Mouse (Mus musculus): Measurements from ENCODE around the gene Nim1k. TPM values are rescaled to one million over a fixed set of nuclear protein-coding genes. Genes with fewer than 3 reads are reported as not detected.

The Nim1k gene
- polyA plus RNA-seq, 1 experiment from 2014 or later = 2.8 TPM

GRCm38 (mm10) chr13:119754635-119755020 lies 1.1 kb downstream of the Nim1k start:
- Histone ChIP-seq H3K4me2 (replicated peaks) (peak overlapping the region; percentile 98), H3K4me3 (peak overlapping the region; percentile 60), H3K27me3 (no peaks in the 10 kb centered on the region), H3K27ac (no peak overlapping the region), H3K36me3 (no peaks in the 10 kb centered on the region), H3K9me3 (no peaks in the 10 kb centered on the region), H3K4me1 (peaks cover 16% of the 10 kb centered on the region), H3K9ac (peak overlapping the region; percentile 81; the same call in 1 of the 2 replicates)
- ATAC-seq (ENCODE audit: low FRiP score, low read depth) = no peak
- WGBS = 29% methylated on average over 3 of the region's 3 CpGs

- H3K4me3 ChIP-seq = no peak overlapping the region
- ATAC-seq (ENCODE audit: low FRiP score, low read depth) = no peak
- H3K36me3 ChIP-seq = no peaks in the 10 kb centered on the region
- H3K9me3 ChIP-seq = no peaks in the 10 kb centered on the region
- H3K4me1 ChIP-seq = peaks cover 16% of the 10 kb centered on the region
- no peaks in the 10 kb centered on the region for H3K27me3 ChIP-seq
- no peak overlapping the region for H3K27ac ChIP-seq
- WGBS = 55% methylated on average over 9 of the region's 9 CpGs
- H3K9ac ChIP-seq = no peak overlapping the region
- 0 out of 2 replicates have a peak overlapping the region, but pooled peaks have one; percentile 4 for H3K4me2 ChIP-seq (replicated peaks)
These were observed 1.6 kb downstream of the Nim1k start for GRCm38 (mm10) chr13:119753859-119754634.

- no peak overlapping the region for H3K4me2 ChIP-seq (replicated peaks)
- no peaks in the 10 kb centered on the region for H3K27me3 ChIP-seq
- no peak for ATAC-seq (ENCODE audit: low FRiP score, low read depth)
- WGBS = 90% methylated on average over 4 of the region's 4 CpGs
- H3K27ac ChIP-seq = no peak overlapping the region
- 0 out of 2 replicates have a peak, but pooled peaks cover under 1% of the 10 kb centered on the region for H3K4me1 ChIP-seq
- H3K9me3 ChIP-seq = peaks cover 3% of the 10 kb centered on the region; the same call in 1 of the 2 replicates
- no peak overlapping the region for H3K9ac ChIP-seq
- H3K4me3 ChIP-seq = no peak overlapping the region
- no peaks in the 10 kb centered on the region for H3K36me3 ChIP-seq
These were observed 8.8 kb downstream of the Nim1k start for GRCm38 (mm10) chr13:119746930-119747329.

- Histone ChIP-seq H3K9me3 (peaks cover 3% of the 10 kb centered on the region; the same call in 1 of the 2 replicates), H3K4me3 (no peak overlapping the region), H3K36me3 (no peaks in the 10 kb centered on the region), H3K4me1 (0 out of 2 replicates have a peak, but pooled peaks cover 6% of the 10 kb centered on the region), H3K27me3 (no peaks in the 10 kb centered on the region), H3K9ac (no peak overlapping the region), H3K4me2 (replicated peaks) (no peak overlapping the region), H3K27ac (no peak overlapping the region)
- 69% methylated on average over 3 of the region's 3 CpGs for WGBS
- ATAC-seq (ENCODE audit: low FRiP score, low read depth) = no peak
These were observed 12.2 kb downstream of the Nim1k start for GRCm38 (mm10) chr13:119743470-119743869.

- Histone ChIP-seq H3K27me3 (no peaks in the 10 kb centered on the region), H3K4me2 (replicated peaks) (no peak overlapping the region), H3K27ac (no peak overlapping the region), H3K9ac (no peak overlapping the region), H3K36me3 (no peaks in the 10 kb centered on the region), H3K9me3 (no peaks in the 10 kb centered on the region), H3K4me1 (0 out of 2 replicates have a peak, but pooled peaks cover 6% of the 10 kb centered on the region), H3K4me3 (no peak overlapping the region)
- ATAC-seq (ENCODE audit: low FRiP score, low read depth) = no peak
- WGBS = 86% methylated on average over 6 of the region's 6 CpGs
These were observed 12.8 kb downstream of the Nim1k start for GRCm38 (mm10) chr13:119742711-119743415.

GRCm38 (mm10) chr13:119741390-119742237 lies 14.1 kb downstream of the Nim1k start:
- H3K36me3 ChIP-seq = no peaks in the 10 kb centered on the region
- 0 out of 2 replicates have a peak, but pooled peaks cover 6% of the 10 kb centered on the region for H3K4me1 ChIP-seq
- ATAC-seq (ENCODE audit: low FRiP score, low read depth) = no peak
- WGBS = 5% methylated on average over 19 of the region's 19 CpGs
- H3K27me3 ChIP-seq = no peaks in the 10 kb centered on the region
- H3K4me3 ChIP-seq = peak overlapping the region; percentile 27
- H3K27ac ChIP-seq = no peak overlapping the region
- no peaks in the 10 kb centered on the region for H3K9me3 ChIP-seq
- peak overlapping the region; percentile 59 for H3K4me2 ChIP-seq (replicated peaks)
- H3K9ac ChIP-seq = peak overlapping the region; percentile 45; the same call in 1 of the 2 replicates

- no peak overlapping the region for H3K4me3 ChIP-seq
- H3K4me2 ChIP-seq (replicated peaks) = no peak overlapping the region
- no peak overlapping the region for H3K9ac ChIP-seq
- no peaks in the 10 kb centered on the region for H3K4me1 ChIP-seq
- no peak for ATAC-seq (ENCODE audit: low FRiP score, low read depth)
- 33% methylated on average over 6 of the region's 6 CpGs for WGBS
- H3K36me3 ChIP-seq = no peaks in the 10 kb centered on the region
- H3K27ac ChIP-seq = no peak overlapping the region
- no peaks in the 10 kb centered on the region for H3K9me3 ChIP-seq
- H3K27me3 ChIP-seq = no peaks in the 10 kb centered on the region
These were observed 24.2 kb downstream of the Nim1k start for GRCm38 (mm10) chr13:119731448-119731847.

GRCm38 (mm10) chr13:119729406-119729805 lies 26.3 kb downstream of the Nim1k start:
- no peaks in the 10 kb centered on the region for H3K27me3 ChIP-seq
- no peaks in the 10 kb centered on the region for H3K4me1 ChIP-seq
- no peak overlapping the region for H3K4me2 ChIP-seq (replicated peaks)
- no peak overlapping the region for H3K4me3 ChIP-seq
- ATAC-seq (ENCODE audit: low FRiP score, low read depth) = no peak
- H3K9me3 ChIP-seq = no peaks in the 10 kb centered on the region
- H3K9ac ChIP-seq = no peak overlapping the region
- no peak overlapping the region for H3K27ac ChIP-seq
- no peaks in the 10 kb centered on the region for H3K36me3 ChIP-seq
- 88% methylated on average over 7 of the region's 7 CpGs for WGBS

GRCm38 (mm10) chr13:119727608-119728387 lies 27.9 kb downstream of the Nim1k start:
- Histone ChIP-seq H3K27me3 (no peaks in the 10 kb centered on the region), H3K9me3 (no peaks in the 10 kb centered on the region), H3K36me3 (no peaks in the 10 kb centered on the region), H3K27ac (no peak overlapping the region; the same call in 1 of the 2 replicates), H3K4me1 (no peaks in the 10 kb centered on the region), H3K4me3 (no peak overlapping the region), H3K4me2 (replicated peaks) (no peak overlapping the region), H3K9ac (no peak overlapping the region)
- ATAC-seq (ENCODE audit: low FRiP score, low read depth) = peak; percentile 44; the same call in 1 of the 2 replicates
- 69% methylated on average over 26 of the region's 26 CpGs for WGBS

GRCm38 (mm10) chr13:119724541-119724940 lies 31.1 kb downstream of the Nim1k start:
- H3K9ac ChIP-seq = no peak overlapping the region
- WGBS = 86% methylated on average over 7 of the region's 7 CpGs
- ATAC-seq (ENCODE audit: low FRiP score, low read depth) = no peak

GRCm38 (mm10) chr13:119723368-119723767 lies 32.3 kb downstream of the Nim1k start:
- H3K4me3 ChIP-seq = no peak overlapping the region
- no peak for ATAC-seq (ENCODE audit: low FRiP score, low read depth)
- WGBS = 83% methylated on average over 5 of the region's 5 CpGs

More at GRCm38 (mm10) chr13:119724541-119724940, 31.1 kb downstream of the Nim1k start:
- Histone ChIP-seq H3K36me3 (no peaks in the 10 kb centered on the region), H3K27ac (no peak overlapping the region), H3K4me2 (replicated peaks) (no peak overlapping the region), H3K27me3 (no peaks in the 10 kb centered on the region), H3K4me1 (no peaks in the 10 kb centered on the region), H3K9me3 (no peaks in the 10 kb centered on the region), H3K4me3 (no peak overlapping the region)

More at GRCm38 (mm10) chr13:119723368-119723767, 32.3 kb downstream of the Nim1k start:
- H3K27me3 ChIP-seq = no peaks in the 10 kb centered on the region
- no peaks in the 10 kb centered on the region for H3K4me1 ChIP-seq
- no peak overlapping the region for H3K4me2 ChIP-seq (replicated peaks)
- no peaks in the 10 kb centered on the region for H3K36me3 ChIP-seq
- H3K9me3 ChIP-seq = no peaks in the 10 kb centered on the region
- H3K27ac ChIP-seq = no peak overlapping the region
- H3K9ac ChIP-seq = no peak overlapping the region

All from limb, embryonic 13.5 days (tissue).